Mouse (Mus musculus) frontal cortex, adult 2 months (tissue): ENCODE results near the gene Zfp385a. TPM values are rescaled to one million over a fixed set of nuclear protein-coding genes. Genes with fewer than 3 reads are reported as not detected.
"Not testable (repeated sequence)": the region's sequence is repeated elsewhere in the genome, so short reads cannot be mapped to it uniquely, and the experiment has no call there.

Source experiments
- DNase-seq, 2 experiments: peaks; one replicate each; pipeline ENCODE4 v3.0.0; 2022; ENCODE audit warnings: low spot score in 1 of 2; ENCODE audit errors: extremely low spot score in 1 of 2
- polyA plus RNA-seq: library from polyadenylated mRNA; depleted of rRNA; stranded (reverse); fragments of >200 nt; gene quantifications from 2 replicates; pipeline ENCODE4 v1.2.3, GENCODE M21; 2012

The Zfp385a gene
- polyA plus RNA-seq, 1 experiment: 46.5 TPM

- no peak for DNase-seq
Measured at GRCm38 (mm10) chr15:103294649-103295048, 45.2 kb downstream of the Zfp385a start.

GRCm38 (mm10) chr15:103293375-103293774 lies 46.5 kb downstream of the Zfp385a start:
- no peak for DNase-seq

GRCm38 (mm10) chr15:103292673-103293345 lies 47.1 kb downstream of the Zfp385a start:
- DNase-seq: no peak

GRCm38 (mm10) chr15:103290843-103291242 lies 49.0 kb downstream of the Zfp385a start:
- DNase-seq: no peak

GRCm38 (mm10) chr15:103290417-103290816 lies 49.5 kb downstream of the Zfp385a start:
- no peak for DNase-seq

GRCm38 (mm10) chr15:103289600-103289999 lies 50.3 kb downstream of the Zfp385a start:
- DNase-seq: no peak

GRCm38 (mm10) chr15:103285778-103286417 lies 54.0 kb downstream of the Zfp385a start:
- no peak for DNase-seq

GRCm38 (mm10) chr15:103284647-103285046 lies 55.2 kb downstream of the Zfp385a start:
- DNase-seq: no peak

GRCm38 (mm10) chr15:103284066-103284465 lies 55.8 kb downstream of the Zfp385a start:
- DNase-seq: peak in 1 of 2 experiments; percentile 58

- DNase-seq: no peak
Measured at GRCm38 (mm10) chr15:103281465-103282205, 58.3 kb downstream of the Zfp385a start.

GRCm38 (mm10) chr15:103280817-103281464 lies 59.0 kb downstream of the Zfp385a start:
- no peak for DNase-seq

GRCm38 (mm10) chr15:103279750-103280149 lies 60.1 kb downstream of the Zfp385a start:
- DNase-seq: no peak

GRCm38 (mm10) chr15:103277949-103278348 lies 61.9 kb downstream of the Zfp385a start:
- DNase-seq: no peak

- DNase-seq: not testable (repeated sequence)
Measured at GRCm38 (mm10) chr15:103275943-103276342, 64.0 kb downstream of the Zfp385a start.

GRCm38 (mm10) chr15:103272419-103273279 lies 67.2 kb downstream of the Zfp385a start, which contains the start of gene Copz1:
Gene Copz1 (plus strand): TSS chr15:103272714.
- DNase-seq: peak; percentile 98 to 99

GRCm38 (mm10) chr15:103268903-103269302 lies 71.0 kb downstream of the Zfp385a start:
- DNase-seq: no peak

GRCm38 (mm10) chr15:103264794-103265193 lies 75.1 kb downstream of the Zfp385a start:
- DNase-seq: no peak
